Mouse (Mus musculus) hindbrain, embryonic 13.5 days (tissue): ENCODE measurements around the gene Pcbp1. TPM values are rescaled to one million over a fixed set of nuclear protein-coding genes. Genes with fewer than 3 reads are reported as not detected.

Experiments used
- ATAC-seq: fragments of 200-750 bp; cut with Nextera tagmentation; 2 replicates; pipeline ENCODE4 v1.8.0; 2017; ENCODE audit warnings: moderate TSS enrichment; ENCODE audit not compliant: low FRiP score
- H3K27ac ChIP-seq: fragments of 300-500 bp; sonication (generic); 2 replicates; pipeline ENCODE4 v1.5.1; 2015; ENCODE audit warnings: inconsistent platforms, mild to moderate bottlenecking, moderate library complexity
- H3K27me3 ChIP-seq: fragments of 300-500 bp; sonication (generic); 2 replicates; pipeline ENCODE4 v1.6.1; 2015; ENCODE audit warnings: mild to moderate bottlenecking, inconsistent platforms
- H3K36me3 ChIP-seq: fragments of 300-500 bp; sonication (generic); 2 replicates; pipeline ENCODE4 v1.6.1; 2015; ENCODE audit warnings: mild to moderate bottlenecking, inconsistent platforms
- H3K4me1 ChIP-seq: fragments of 300-500 bp; sonication (generic); replicated peaks from 2 replicates; pipeline ENCODE4 v1.6.1; 2015; ENCODE audit warnings: inconsistent platforms
- H3K4me2 ChIP-seq: fragments of 300-500 bp; sonication (generic); 2 replicates; pipeline ENCODE4 v1.6.1; 2015; ENCODE audit warnings: inconsistent platforms, mild to moderate bottlenecking, moderate library complexity
- H3K4me3 ChIP-seq: fragments of 300-500 bp; sonication (generic); 2 replicates; pipeline ENCODE4 v1.5.1; 2015; ENCODE audit warnings: mild to moderate bottlenecking, inconsistent platforms
- H3K9ac ChIP-seq: fragments of 300-500 bp; sonication (generic); 2 replicates; pipeline ENCODE4 v1.6.1; 2015; ENCODE audit warnings: mild to moderate bottlenecking, inconsistent platforms
- H3K9me3 ChIP-seq: fragments of 300-500 bp; sonication (generic); 2 replicates; pipeline ENCODE4 v1.6.1; 2016; ENCODE audit warnings: inconsistent platforms
- WGBS: fragments of 180-500 bp; shearing (Covaris S2); methylation state at CpG from one replicate; pipeline ENCODE4 v1.1.7; 2015; 5-methylcytosine and 5-hydroxymethylcytosine counted together
- polyA plus RNA-seq: library from polyadenylated mRNA; unstranded; fragments of >200 nt; fragmentation: Nextera tagmentation; extraction: Ambion mirVana; gene quantifications from 2 replicates; pipeline ENCODE4 v1.2.1, GENCODE M21; 2015

The Pcbp1 gene
- polyA plus RNA-seq, 1 experiment from 2014 or later, result 333 TPM

- H3K27ac ChIP-seq, result no peak overlapping the region
These were observed 17.7 kb upstream of the Pcbp1 start for GRCm38 (mm10) chr6:86543869-86544268.

GRCm38 (mm10) chr6:86543060-86543459, 16.9 kb upstream of the Pcbp1 start:
- 99% methylated on average over 13 of the region's 13 CpGs for WGBS
- no peaks in the 10 kb centered on the region for H3K27me3 ChIP-seq
- no peaks in the 10 kb centered on the region for H3K4me1 ChIP-seq
- H3K4me2 ChIP-seq, result no peak overlapping the region
- H3K36me3 ChIP-seq, result peaks cover 78% of the 10 kb centered on the region
- H3K9me3 ChIP-seq, result no peaks in the 10 kb centered on the region; the same call in 1 of the 2 replicates
- no peak overlapping the region for H3K4me3 ChIP-seq
- ATAC-seq, result no peak
- H3K27ac ChIP-seq, result no peak overlapping the region
- H3K9ac ChIP-seq, result no peak overlapping the region

More at GRCm38 (mm10) chr6:86543869-86544268, 17.7 kb upstream of the Pcbp1 start:
- H3K9ac ChIP-seq, result no peak overlapping the region
- no peaks in the 10 kb centered on the region for H3K4me1 ChIP-seq
- WGBS, result 94% methylated on average over 3 of the region's 3 CpGs
- no peak overlapping the region for H3K4me2 ChIP-seq
- ATAC-seq, result no peak
- H3K4me3 ChIP-seq, result no peak overlapping the region
- H3K9me3 ChIP-seq, result no peaks in the 10 kb centered on the region; the same call in 1 of the 2 replicates
- H3K36me3 ChIP-seq, result peaks cover 76% of the 10 kb centered on the region
- no peaks in the 10 kb centered on the region for H3K27me3 ChIP-seq

GRCm38 (mm10) chr6:86541650-86542049, 15.5 kb upstream of the Pcbp1 start:
- Histone ChIP-seq H3K36me3 (peaks cover 75% of the 10 kb centered on the region), H3K4me1 (no peaks in the 10 kb centered on the region), H3K9ac (no peak overlapping the region), H3K4me3 (no peak overlapping the region), H3K4me2 (no peak overlapping the region), H3K9me3 (no peaks in the 10 kb centered on the region; the same call in 1 of the 2 replicates), H3K27ac (no peak overlapping the region), H3K27me3 (no peaks in the 10 kb centered on the region)
- no peak for ATAC-seq
- WGBS, result 78% methylated on average over 2 of the region's 2 CpGs

- Histone ChIP-seq H3K4me3 (no peak overlapping the region), H3K27ac (no peak overlapping the region), H3K36me3 (peaks cover 22% of the 10 kb centered on the region), H3K4me1 (peaks cover 17% of the 10 kb centered on the region), H3K27me3 (no peaks in the 10 kb centered on the region), H3K9me3 (no peaks in the 10 kb centered on the region), H3K4me2 (0 out of 2 replicates have a peak overlapping the region, but pooled peaks have one; percentile 23), H3K9ac (no peak overlapping the region)
- ATAC-seq, result no peak
- 94% methylated on average over 1 of the region's 1 CpGs for WGBS
These were observed 2.3 kb upstream of the Pcbp1 start for GRCm38 (mm10) chr6:86528451-86528785.

GRCm38 (mm10) chr6:86527766-86528450, 1.8 kb upstream of the Pcbp1 start:
- Histone ChIP-seq H3K27me3 (no peaks in the 10 kb centered on the region), H3K4me1 (peaks cover 23% of the 10 kb centered on the region), H3K4me2 (peak overlapping the region; percentile 93), H3K9me3 (no peaks in the 10 kb centered on the region), H3K36me3 (peaks cover 17% of the 10 kb centered on the region), H3K27ac (peak overlapping the region; percentile 100), H3K4me3 (peak overlapping the region; percentile 98), H3K9ac (peak overlapping the region; percentile 100; the same call in 1 of the 2 replicates)
- WGBS, result 84% methylated on average over 2 of the region's 4 CpGs
- ATAC-seq, result no peak

GRCm38 (mm10) chr6:86526961-86527740, 1.0 kb upstream of the Pcbp1 start:
- Histone ChIP-seq H3K36me3 (peaks cover 15% of the 10 kb centered on the region), H3K9me3 (no peaks in the 10 kb centered on the region), H3K27me3 (no peaks in the 10 kb centered on the region), H3K4me1 (peaks cover 30% of the 10 kb centered on the region), H3K4me3 (peak overlapping the region; percentile 98), H3K4me2 (peak overlapping the region; percentile 93), H3K27ac (peak overlapping the region; percentile 100), H3K9ac (peak overlapping the region; percentile 100)
- peak; percentile 79 for ATAC-seq
- 4% methylated on average over 49 of the region's 49 CpGs for WGBS

GRCm38 (mm10) chr6:86525646-86526031, 482 bp downstream of the Pcbp1 start:
- peak overlapping the region; percentile 100 for H3K9ac ChIP-seq
- peaks cover 32% of the 10 kb centered on the region for H3K4me1 ChIP-seq
- H3K36me3 ChIP-seq, result peaks cover 18% of the 10 kb centered on the region
- peak overlapping the region; percentile 93 for H3K4me2 ChIP-seq
- under 1% methylated on average over 33 of the region's 36 CpGs for WGBS
- H3K4me3 ChIP-seq, result peak overlapping the region; percentile 98
- H3K27me3 ChIP-seq, result no peaks in the 10 kb centered on the region
- H3K27ac ChIP-seq, result peak overlapping the region; percentile 100
- no peaks in the 10 kb centered on the region for H3K9me3 ChIP-seq
- peak; percentile 19 for ATAC-seq

- Histone ChIP-seq H3K4me1 (peaks cover 32% of the 10 kb centered on the region), H3K9ac (peak overlapping the region; percentile 100), H3K4me3 (peak overlapping the region; percentile 98), H3K27ac (peak overlapping the region; percentile 100), H3K27me3 (no peaks in the 10 kb centered on the region), H3K9me3 (no peaks in the 10 kb centered on the region), H3K4me2 (peak overlapping the region; percentile 93), H3K36me3 (peaks cover 18% of the 10 kb centered on the region)
- under 1% methylated on average over 51 of the region's 51 CpGs for WGBS
- peak; percentile 9 for ATAC-seq
These were observed 1.1 kb downstream of the Pcbp1 start for GRCm38 (mm10) chr6:86524879-86525645.

GRCm38 (mm10) chr6:86523755-86524434, 2.2 kb downstream of the Pcbp1 start:
- ATAC-seq, result no peak

GRCm38 (mm10) chr6:86523242-86523754, 2.8 kb downstream of the Pcbp1 start:
- H3K4me1 ChIP-seq, result peaks cover 25% of the 10 kb centered on the region
- peaks cover 15% of the 10 kb centered on the region for H3K36me3 ChIP-seq
- ATAC-seq, result no peak
- H3K27ac ChIP-seq, result peak overlapping the region; percentile 95
- H3K9me3 ChIP-seq, result no peaks in the 10 kb centered on the region
- H3K9ac ChIP-seq, result peak overlapping the region; percentile 100
- WGBS, result 36% methylated on average over 3 of the region's 3 CpGs
- peak overlapping the region; percentile 98 for H3K4me3 ChIP-seq
- H3K4me2 ChIP-seq, result peak overlapping the region; percentile 93
- H3K27me3 ChIP-seq, result no peaks in the 10 kb centered on the region

More at GRCm38 (mm10) chr6:86523755-86524434, 2.2 kb downstream of the Pcbp1 start:
- H3K4me1 ChIP-seq, result peaks cover 27% of the 10 kb centered on the region
- peak overlapping the region; percentile 93 for H3K4me2 ChIP-seq
- H3K27me3 ChIP-seq, result no peaks in the 10 kb centered on the region
- WGBS, result under 1% methylated on average over 15 of the region's 15 CpGs
- H3K9me3 ChIP-seq, result no peaks in the 10 kb centered on the region
- H3K36me3 ChIP-seq, result peaks cover 15% of the 10 kb centered on the region
- peak overlapping the region; percentile 95 for H3K27ac ChIP-seq
- H3K4me3 ChIP-seq, result peak overlapping the region; percentile 98
- peak overlapping the region; percentile 100 for H3K9ac ChIP-seq
